Mouse (Mus musculus) liver, postnatal 0 days (tissue): ENCODE measurements at regions not wholly inside any gene's neighbourhood (a gene's known extent, or its start where the extent isn't known, plus 50 kb on each side); places are given as distances from the start of the nearest gene placed in this dataset.

Experiments
- CTCF ChIP-seq: sonication (generic); IDR thresholded peaks from 2 replicates; pipeline ENCODE4 v1.5.1; 2016; ENCODE audit warnings: antibody characterized with exemption, low read depth
- EP300 ChIP-seq: IDR thresholded peaks from 2 replicates; pipeline ENCODE4 v1.6.1; 2016; ENCODE audit warnings: antibody characterized with exemption, low read depth, mild to moderate bottlenecking

GRCm38 (mm10) chr19:33068351-33068955 lies 311.2 kb downstream of the Pten start:
- TF ChIP-seq CTCF (no peak), EP300 (no peak)
